Mouse (Mus musculus) kidney, embryonic 16.5 days (tissue): ENCODE measurements around the gene Tnrc6c. TPM values are rescaled to one million over a fixed set of nuclear protein-coding genes. Genes with fewer than 3 reads are reported as not detected.

Experiments
- ATAC-seq: fragments of 200-750 bp; cut with Nextera tagmentation; 2 replicates; pipeline ENCODE4 v1.8.0; 2017; ENCODE audit warnings: moderate TSS enrichment; ENCODE audit not compliant: low FRiP score, low TSS enrichment
- H3K27ac ChIP-seq: fragments of 300-500 bp; sonication (generic); 2 replicates; pipeline ENCODE4 v1.5.1; 2014; ENCODE audit warnings: low read length
- H3K27me3 ChIP-seq: fragments of 300-500 bp; sonication (generic); 2 replicates; pipeline ENCODE4 v1.6.1; 2014; ENCODE audit warnings: low read length, control low read depth, mixed read lengths; ENCODE audit not compliant: insufficient read depth
- H3K36me3 ChIP-seq: fragments of 300-500 bp; sonication (generic); 2 replicates; pipeline ENCODE4 v1.6.1; 2014; ENCODE audit warnings: low read length, control low read depth, mixed read lengths; ENCODE audit not compliant: insufficient read depth
- H3K4me1 ChIP-seq: fragments of 300-500 bp; sonication (generic); 2 replicates; pipeline ENCODE4 v1.6.1; 2014; ENCODE audit warnings: low read length, control low read depth, mixed read lengths; ENCODE audit not compliant: insufficient read depth
- H3K4me2 ChIP-seq: fragments of 300-500 bp; sonication (generic); replicated peaks from 2 replicates; pipeline ENCODE4 v1.6.1; 2014; ENCODE audit warnings: low read depth, low read length
- H3K4me3 ChIP-seq: fragments of 300-500 bp; sonication (generic); 2 replicates; pipeline ENCODE4 v1.5.1; 2014; ENCODE audit warnings: mild to moderate bottlenecking, low read length
- H3K9ac ChIP-seq: fragments of 300-500 bp; sonication (generic); replicated peaks from 2 replicates; pipeline ENCODE4 v1.6.1; 2014; ENCODE audit warnings: low read length
- H3K9me3 ChIP-seq: fragments of 300-500 bp; sonication (generic); 2 replicates; pipeline ENCODE4 v1.6.1; 2016; ENCODE audit warnings: low read length, control low read depth
- WGBS: fragments of 180-500 bp; shearing (Covaris S2); extraction: QIAGEN DNeasy Blood & Tissue Kit; methylation state at CpG from one replicate; pipeline ENCODE4 v1.1.7; 2014; 5-methylcytosine and 5-hydroxymethylcytosine counted together
- polyA plus RNA-seq: library from polyadenylated mRNA; unstranded; fragments of >200 nt; fragmentation: Nextera tagmentation; extraction: Ambion mirVana; gene quantifications from 2 replicates; pipeline ENCODE4 v1.2.1, GENCODE M21; 2015

Gene Tnrc6c
- polyA plus RNA-seq, 1 experiment from 2014 or later, result 9.1 TPM

DNA sequence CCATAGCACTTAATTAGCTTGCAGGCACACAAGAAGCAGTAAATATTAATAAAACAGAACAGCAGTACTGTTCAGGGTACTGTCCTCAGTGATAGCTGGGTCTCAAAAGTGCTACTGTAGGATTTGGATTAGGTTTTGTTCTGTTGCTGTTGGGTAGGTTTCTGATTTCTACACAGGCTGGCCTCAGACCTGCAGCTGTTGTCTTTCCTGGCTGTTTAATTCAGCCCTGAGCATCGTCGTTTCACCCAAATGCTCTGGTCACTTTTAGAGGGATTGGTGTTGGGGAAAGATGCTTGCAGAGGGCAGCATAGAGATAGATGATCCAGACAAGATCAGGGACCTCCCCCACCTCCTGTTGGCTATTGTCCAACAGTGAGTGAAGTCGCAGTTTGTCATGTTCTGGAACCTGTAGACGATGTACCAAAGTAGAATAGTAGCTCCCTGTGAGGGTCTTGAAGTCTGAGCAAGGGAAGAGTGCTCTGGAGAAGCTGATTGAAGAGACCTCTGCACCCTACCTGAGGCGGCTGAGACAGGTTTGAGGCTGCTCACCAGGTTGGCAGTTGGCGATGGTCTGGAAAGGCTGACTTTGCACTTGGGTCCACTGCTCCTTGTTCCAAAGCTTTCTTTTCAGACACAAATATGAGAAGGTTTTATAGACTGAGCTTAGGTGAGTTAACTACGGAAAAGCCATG is 75.9 kb downstream of the Tnrc6c start:
- no peaks in the 10 kb centered on the region for H3K27me3 ChIP-seq
- peak overlapping the region; percentile 69 for H3K27ac ChIP-seq
- H3K36me3 ChIP-seq, result 0 out of 2 replicates have a peak, but pooled peaks cover 5% of the 10 kb centered on the region
- H3K4me2 ChIP-seq, result no peak overlapping the region
- H3K9me3 ChIP-seq, result no peaks in the 10 kb centered on the region
- WGBS, result 56% methylated on average over 7 of the region's 7 CpGs
- H3K4me1 ChIP-seq, result peaks cover 33% of the 10 kb centered on the region
- ATAC-seq, result no peak
- H3K4me3 ChIP-seq, result no peak overlapping the region
- H3K9ac ChIP-seq, result 0 out of 2 replicates have a peak overlapping the region, but pooled peaks have one; percentile 3

DNA sequence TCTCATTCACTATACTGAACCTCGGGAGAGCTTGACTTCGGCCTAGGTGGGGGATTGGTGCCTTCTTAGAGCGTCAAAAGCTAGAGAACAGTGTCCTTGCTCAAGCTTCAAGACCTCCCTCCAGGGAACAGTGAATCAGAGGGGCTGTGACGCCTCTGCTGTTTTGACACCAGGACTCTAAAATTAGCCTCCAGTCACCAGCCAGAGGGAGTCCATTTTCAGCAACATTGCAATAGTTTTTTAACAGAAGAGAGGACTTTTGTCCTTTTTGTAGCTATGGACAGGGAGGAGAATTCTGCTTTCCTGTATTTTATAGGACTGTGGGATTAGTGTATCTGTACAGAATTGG is 76.4 kb downstream of the Tnrc6c start:
- 0 out of 2 replicates have a peak, but pooled peaks cover 5% of the 10 kb centered on the region for H3K36me3 ChIP-seq
- no peaks in the 10 kb centered on the region for H3K27me3 ChIP-seq
- H3K4me3 ChIP-seq, result no peak overlapping the region
- WGBS, result 60% methylated on average over 4 of the region's 4 CpGs
- no peak overlapping the region for H3K9ac ChIP-seq
- no peak for ATAC-seq
- H3K4me1 ChIP-seq, result peaks cover 33% of the 10 kb centered on the region
- no peak overlapping the region for H3K4me2 ChIP-seq
- H3K9me3 ChIP-seq, result no peaks in the 10 kb centered on the region
- peak overlapping the region; percentile 69 for H3K27ac ChIP-seq

DNA sequence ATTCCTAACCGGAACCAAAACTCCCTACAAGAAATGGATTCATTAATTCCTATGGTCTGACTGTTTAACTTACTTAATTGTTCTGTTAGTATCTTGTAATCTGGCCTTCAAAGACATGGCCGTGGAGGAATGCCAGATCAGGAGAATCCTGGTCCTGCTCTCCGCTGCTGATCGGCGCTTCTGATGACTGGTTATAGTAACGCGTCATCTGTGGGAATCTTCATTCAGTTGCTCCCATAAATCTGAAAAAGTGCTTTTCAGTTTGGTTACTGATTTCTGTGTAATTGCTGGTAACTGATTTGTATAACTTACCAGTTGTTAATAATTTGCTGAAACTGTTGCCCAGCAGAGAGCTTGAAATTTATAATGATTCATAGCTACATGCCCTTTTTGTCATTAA is 77.4 kb downstream of the Tnrc6c start:
- WGBS, result 76% methylated on average over 7 of the region's 7 CpGs

DNA sequence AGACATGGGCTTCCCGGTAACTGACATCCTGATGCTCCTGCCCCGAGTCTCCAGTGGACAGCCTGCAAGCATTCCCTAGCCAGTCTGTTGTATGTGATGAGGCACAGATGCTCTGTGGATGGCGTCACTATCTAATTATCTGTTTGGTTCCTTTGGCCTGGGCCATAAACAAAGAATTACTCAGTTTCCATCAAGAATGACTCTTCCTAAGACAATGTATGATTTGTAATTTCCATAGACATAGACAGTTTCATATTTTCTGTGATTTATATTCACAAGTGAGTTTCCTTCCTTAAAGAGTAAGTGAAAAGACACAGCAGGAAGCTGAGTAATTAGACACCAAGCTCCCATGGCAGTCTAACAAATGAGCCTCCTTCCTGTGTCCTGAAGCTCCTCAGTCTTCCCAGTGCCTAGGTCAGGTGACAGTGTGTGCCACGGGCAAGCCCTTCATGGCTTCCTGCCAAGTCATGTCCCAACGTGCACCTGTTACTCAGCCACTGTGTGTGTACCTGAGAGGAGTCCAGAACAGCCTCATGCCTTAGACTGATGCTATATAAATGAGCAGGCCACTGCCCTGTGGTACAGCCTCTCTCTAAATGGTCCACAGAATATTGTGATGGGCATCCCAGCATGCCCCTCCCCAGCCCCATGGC is 82.1 kb downstream of the Tnrc6c start:
- Histone ChIP-seq H3K27me3 (no peaks in the 10 kb centered on the region), H3K4me2 (no peak overlapping the region), H3K27ac (no peak overlapping the region), H3K4me3 (no peak overlapping the region), H3K36me3 (peaks cover 36% of the 10 kb centered on the region), H3K9me3 (no peaks in the 10 kb centered on the region), H3K9ac (no peak overlapping the region), H3K4me1 (peaks cover 4% of the 10 kb centered on the region)
- WGBS, result 61% methylated on average over 5 of the region's 5 CpGs
- ATAC-seq, result peak; percentile 35; the same call in 1 of the 2 replicates

More for the DNA sequence above, 77.4 kb downstream of the Tnrc6c start:
- H3K4me2 ChIP-seq, result no peak overlapping the region
- H3K9ac ChIP-seq, result no peak overlapping the region
- no peaks in the 10 kb centered on the region for H3K27me3 ChIP-seq
- H3K4me3 ChIP-seq, result no peak overlapping the region
- no peak for ATAC-seq
- H3K27ac ChIP-seq, result peak overlapping the region; percentile 59
- no peaks in the 10 kb centered on the region for H3K9me3 ChIP-seq
- H3K4me1 ChIP-seq, result peaks cover 33% of the 10 kb centered on the region
- H3K36me3 ChIP-seq, result peaks cover 10% of the 10 kb centered on the region; the same call in 1 of the 2 replicates

DNA sequence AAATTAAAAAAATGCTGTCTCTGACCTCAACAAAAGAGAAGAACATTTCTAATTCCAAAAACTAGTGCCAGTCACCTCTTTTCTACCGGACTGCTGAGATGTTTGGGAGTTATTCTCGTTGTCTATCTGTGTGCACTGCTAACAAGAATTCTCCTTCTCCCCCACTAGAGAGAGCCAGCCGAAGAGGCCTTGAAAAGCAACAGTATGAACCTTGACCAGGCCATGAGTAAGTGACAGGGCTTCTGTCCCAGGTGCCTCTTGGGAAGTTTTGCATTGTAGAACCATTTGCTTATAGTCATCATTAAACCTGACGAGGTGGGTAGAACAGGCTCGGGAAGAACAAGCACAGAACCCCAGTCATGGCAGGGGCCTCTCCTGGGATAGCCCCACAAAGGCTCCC is 84.0 kb downstream of the Tnrc6c start:
- ATAC-seq, result no peak
- Histone ChIP-seq H3K36me3 (peaks cover 52% of the 10 kb centered on the region), H3K9me3 (no peaks in the 10 kb centered on the region), H3K27me3 (no peaks in the 10 kb centered on the region), H3K27ac (no peak overlapping the region), H3K4me3 (no peak overlapping the region), H3K4me1 (no peaks in the 10 kb centered on the region), H3K9ac (no peak overlapping the region), H3K4me2 (no peak overlapping the region)
- 89% methylated on average over 5 of the region's 5 CpGs for WGBS

DNA sequence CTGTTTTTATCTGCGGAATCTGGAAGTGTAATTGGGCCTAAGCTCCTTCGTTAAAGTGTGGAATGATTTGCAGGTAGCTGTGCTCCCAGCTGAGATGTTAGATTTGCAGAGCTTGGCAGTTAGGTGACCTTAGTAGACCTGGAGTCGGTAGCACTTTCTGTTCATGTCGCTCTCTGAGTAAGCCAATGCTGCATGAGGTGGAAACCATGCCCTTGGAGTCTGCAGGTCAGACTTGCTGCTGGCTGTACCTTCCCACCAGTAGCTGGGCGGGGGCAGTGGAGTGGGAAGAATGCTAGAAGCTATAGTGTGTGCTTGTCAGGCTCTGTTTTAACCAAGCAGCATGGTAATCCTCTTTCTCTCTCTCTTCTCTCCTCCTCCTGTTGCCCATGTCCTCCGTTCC is 87.0 kb downstream of the Tnrc6c start:
- Histone ChIP-seq H3K36me3 (peaks cover 69% of the 10 kb centered on the region), H3K27me3 (no peaks in the 10 kb centered on the region), H3K27ac (no peak overlapping the region), H3K9ac (no peak overlapping the region), H3K4me1 (no peaks in the 10 kb centered on the region), H3K4me3 (no peak overlapping the region), H3K4me2 (no peak overlapping the region), H3K9me3 (no peaks in the 10 kb centered on the region)
- ATAC-seq, result no peak
- WGBS, result 85% methylated on average over 6 of the region's 6 CpGs

DNA sequence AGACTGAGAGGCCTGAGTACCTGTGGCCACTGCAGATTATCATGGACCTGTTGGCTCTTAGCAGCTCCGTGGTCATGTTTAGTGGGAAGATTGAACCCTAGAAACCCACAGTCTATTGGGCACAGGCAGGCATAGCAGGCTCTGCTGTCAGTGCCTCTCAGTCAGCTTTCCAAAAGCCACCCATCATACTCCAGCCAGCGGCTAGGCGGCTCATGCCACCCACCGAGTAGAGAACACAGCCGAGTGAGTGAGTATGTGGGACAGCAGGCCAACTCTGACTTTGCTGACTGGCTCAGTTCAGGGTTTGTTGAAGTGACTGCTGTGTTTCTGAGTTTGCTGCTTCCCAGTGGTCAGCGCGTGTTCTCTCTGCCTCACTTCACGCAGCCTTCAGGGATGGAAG is 88.2 kb downstream of the Tnrc6c start:
- WGBS, result 84% methylated on average over 8 of the region's 8 CpGs
- Histone ChIP-seq H3K4me3 (no peak overlapping the region), H3K9ac (no peak overlapping the region), H3K4me2 (no peak overlapping the region), H3K4me1 (no peaks in the 10 kb centered on the region), H3K36me3 (peaks cover 75% of the 10 kb centered on the region), H3K27ac (no peak overlapping the region), H3K27me3 (no peaks in the 10 kb centered on the region), H3K9me3 (no peaks in the 10 kb centered on the region)
- no peak for ATAC-seq

DNA sequence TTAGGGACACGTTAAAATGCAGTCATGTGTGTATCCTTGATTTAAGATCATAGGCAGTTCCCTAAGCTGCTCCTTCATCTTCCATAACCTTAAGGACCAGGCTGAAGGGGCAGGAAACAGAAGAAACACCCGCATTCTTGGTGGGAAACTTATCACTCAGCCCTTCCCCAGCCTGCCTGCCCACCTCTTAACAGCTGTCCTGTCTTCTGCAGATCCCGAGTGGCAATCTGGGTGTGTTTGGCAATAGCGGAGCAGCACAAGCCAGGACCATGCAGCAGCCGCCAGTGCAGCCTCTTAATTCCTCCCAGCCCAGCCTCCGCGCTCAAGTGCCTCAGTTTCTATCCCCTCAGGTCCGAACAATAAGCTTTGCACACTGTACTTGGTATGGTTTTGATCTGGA is 88.6 kb downstream of the Tnrc6c start:
- H3K27ac ChIP-seq, result no peak overlapping the region
- no peaks in the 10 kb centered on the region for H3K27me3 ChIP-seq
- H3K4me2 ChIP-seq, result no peak overlapping the region
- no peak overlapping the region for H3K4me3 ChIP-seq
- WGBS, result 77% methylated on average over 8 of the region's 8 CpGs
- no peak overlapping the region for H3K9ac ChIP-seq
- no peaks in the 10 kb centered on the region for H3K9me3 ChIP-seq
- H3K4me1 ChIP-seq, result no peaks in the 10 kb centered on the region
- H3K36me3 ChIP-seq, result peaks cover 80% of the 10 kb centered on the region
- no peak for ATAC-seq

DNA sequence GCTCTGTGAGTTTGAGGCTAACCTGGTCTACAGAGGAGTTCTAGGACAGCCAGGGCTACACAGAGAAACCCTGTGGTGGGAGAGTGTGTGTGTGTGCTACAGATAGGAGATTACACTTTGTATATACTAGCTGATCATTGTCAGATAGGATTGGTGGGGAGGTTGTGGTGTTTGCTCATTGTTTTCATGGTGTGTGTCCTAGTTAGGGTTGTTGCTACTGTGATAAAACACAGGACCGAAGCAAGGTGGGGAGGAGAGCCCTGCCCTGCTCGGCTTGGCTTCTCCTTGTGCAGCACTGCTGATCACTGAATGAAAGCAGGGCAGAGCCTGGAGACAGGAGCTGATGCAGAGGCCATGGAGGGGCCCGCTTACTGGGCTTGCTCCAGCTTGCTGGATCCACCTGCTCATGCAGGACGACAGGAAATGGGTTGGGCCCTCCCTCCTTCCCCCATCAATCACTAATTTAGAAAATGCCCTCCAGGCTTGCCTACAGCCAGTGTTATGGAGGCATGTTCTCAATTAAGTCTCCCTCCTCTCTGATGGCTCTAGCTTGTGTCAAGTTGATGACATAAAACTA is 89.5 kb downstream of the Tnrc6c start:
- Histone ChIP-seq H3K9me3 (no peaks in the 10 kb centered on the region), H3K4me3 (no peak overlapping the region), H3K9ac (no peak overlapping the region), H3K27me3 (no peaks in the 10 kb centered on the region), H3K27ac (no peak overlapping the region), H3K4me1 (no peaks in the 10 kb centered on the region), H3K36me3 (peaks cover 87% of the 10 kb centered on the region), H3K4me2 (no peak overlapping the region)
- ATAC-seq, result no peak
- 47% methylated on average over 4 of the region's 4 CpGs for WGBS

DNA sequence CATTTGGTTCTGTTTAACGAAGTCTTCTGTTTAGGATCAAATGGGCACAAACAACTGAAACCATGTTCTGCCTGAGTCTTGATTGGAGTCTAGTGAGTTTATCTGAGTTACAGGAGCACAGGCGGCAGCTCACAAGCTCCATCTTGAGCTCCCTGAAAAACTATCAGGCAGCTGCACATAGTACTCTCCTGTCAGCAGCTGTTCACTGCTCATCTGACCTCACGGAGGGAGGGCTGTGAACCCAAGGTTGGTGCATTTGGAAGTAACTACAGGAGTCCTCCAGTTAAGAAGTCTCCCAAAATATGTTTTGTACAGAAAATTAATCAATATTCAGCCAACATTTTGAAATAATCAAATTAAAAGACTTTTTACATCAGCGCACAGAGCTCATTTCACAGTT is 94.5 kb downstream of the Tnrc6c start:
- H3K9ac ChIP-seq, result no peak overlapping the region
- 82% methylated on average over 4 of the region's 4 CpGs for WGBS

More for the DNA sequence above, 94.5 kb downstream of the Tnrc6c start:
- H3K9me3 ChIP-seq, result no peaks in the 10 kb centered on the region
- ATAC-seq, result no peak
- H3K36me3 ChIP-seq, result peaks cover 86% of the 10 kb centered on the region
- no peaks in the 10 kb centered on the region for H3K4me1 ChIP-seq
- no peak overlapping the region for H3K4me3 ChIP-seq
- no peaks in the 10 kb centered on the region for H3K27me3 ChIP-seq
- no peak overlapping the region for H3K27ac ChIP-seq
- no peak overlapping the region for H3K4me2 ChIP-seq
